Mouse (Mus musculus): ENCODE data around the gene Trdmt1. TPM values are rescaled to one million over a fixed set of nuclear protein-coding genes. Genes with fewer than 3 reads are reported as not detected.

The Trdmt1 gene
- polyA plus RNA-seq, 3 experiments from 2014 or later: 14.5 to 17.6 (median 15.4) TPM

DNA sequence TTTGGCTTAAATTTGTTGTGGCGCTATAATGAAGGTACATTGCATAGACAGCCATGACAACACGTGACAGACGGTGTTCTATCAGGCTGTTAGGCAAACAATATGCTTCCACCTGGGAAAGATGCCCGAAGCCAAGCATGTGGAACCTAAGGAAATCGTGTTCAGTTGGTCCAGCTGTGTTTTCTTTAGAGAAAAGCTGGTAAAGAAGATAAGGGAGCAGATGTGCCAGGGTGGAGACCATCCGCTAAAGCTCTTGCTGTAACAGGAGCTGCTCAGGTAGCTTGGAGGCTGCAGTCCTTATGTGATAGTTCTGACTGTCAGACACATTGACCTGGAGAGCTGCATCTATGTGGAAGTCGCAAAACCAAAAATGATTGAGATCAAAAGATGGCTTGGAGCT is 45.3 kb downstream of the Trdmt1 start:
- ATAC-seq: no peak

DNA sequence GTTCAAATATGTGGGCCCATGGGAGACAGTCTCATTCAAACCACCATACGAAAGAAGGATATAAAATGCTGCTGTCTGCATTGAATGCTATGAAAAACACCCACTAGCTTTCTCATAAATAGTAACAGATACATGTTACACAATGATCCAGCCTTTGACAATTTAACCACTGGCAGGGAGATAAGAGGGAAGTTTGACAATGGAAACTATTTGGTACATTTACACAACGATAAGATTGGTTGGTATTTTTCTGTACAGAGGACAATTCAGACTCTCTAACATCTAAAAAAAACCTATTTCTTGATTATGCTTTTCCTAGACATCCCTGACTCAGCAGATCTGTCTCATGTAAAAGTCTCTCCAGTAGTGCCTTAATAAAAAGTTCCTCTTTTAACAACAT is 48.4 kb downstream of the Trdmt1 start:
- ATAC-seq: no peak

DNA sequence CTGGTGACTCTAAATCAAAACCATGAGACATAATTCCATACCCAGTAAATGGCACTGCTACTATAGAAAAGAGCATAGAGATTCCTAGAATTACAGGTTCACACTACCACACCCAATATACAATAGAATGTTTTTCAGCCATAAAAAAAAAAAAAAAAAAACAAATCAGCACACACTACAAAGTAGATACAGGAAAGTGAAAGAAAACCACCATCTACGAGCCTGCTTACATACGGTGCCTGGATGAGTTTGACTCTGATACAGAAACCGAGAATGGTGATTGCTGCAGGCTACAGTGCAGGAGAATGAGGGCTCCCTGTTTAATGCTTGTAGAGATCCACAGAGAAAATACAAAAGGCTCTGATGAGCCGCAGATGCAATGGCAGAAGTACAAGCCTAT is 51.5 kb downstream of the Trdmt1 start:
- peak; percentile 79 for ATAC-seq

DNA sequence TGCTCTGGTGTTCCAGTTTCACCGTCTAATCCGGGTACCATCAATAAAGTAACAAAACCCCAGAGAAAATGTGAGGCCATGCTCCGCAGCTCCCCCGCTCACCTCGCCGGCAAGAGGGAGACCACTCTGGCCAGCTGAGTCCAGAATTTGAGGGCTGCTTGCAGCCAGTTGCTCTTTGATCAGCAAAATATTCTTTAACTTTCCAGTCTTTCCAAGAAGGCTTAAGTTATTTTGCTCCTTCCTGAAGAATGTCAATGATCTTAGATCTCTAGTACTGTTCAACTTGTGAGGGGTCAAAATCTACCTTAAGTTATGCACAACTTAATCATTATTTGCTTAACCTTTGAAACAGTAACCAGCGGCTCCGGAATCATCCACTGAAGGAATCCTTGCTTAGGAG is 52.7 kb downstream of the Trdmt1 start, which contains the start of gene Cubn:
Cubn (minus strand) TSS at position 80 of the 400 bp plus-strand sequence.
- ATAC-seq: no peak

DNA sequence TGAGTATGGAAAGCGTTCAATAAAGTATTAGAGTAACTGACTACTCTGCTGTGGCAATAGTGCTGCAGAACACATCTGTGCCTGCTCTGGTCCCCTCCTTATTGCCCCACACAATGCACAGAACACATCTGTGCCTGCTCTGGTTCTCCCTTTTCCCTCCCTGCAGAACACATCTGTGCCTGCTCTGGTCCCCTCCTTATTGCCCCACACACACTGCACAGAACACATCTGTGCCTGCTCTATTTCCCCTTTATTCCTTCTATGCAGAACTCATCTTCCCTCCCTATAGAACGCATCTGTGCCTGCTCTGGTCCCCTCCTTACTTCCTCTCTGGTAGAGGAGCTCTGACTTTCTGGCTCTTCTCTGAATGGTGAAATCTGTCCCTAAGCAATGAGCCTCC is 54.0 kb downstream of the Trdmt1 start:
- no peak for ATAC-seq

DNA sequence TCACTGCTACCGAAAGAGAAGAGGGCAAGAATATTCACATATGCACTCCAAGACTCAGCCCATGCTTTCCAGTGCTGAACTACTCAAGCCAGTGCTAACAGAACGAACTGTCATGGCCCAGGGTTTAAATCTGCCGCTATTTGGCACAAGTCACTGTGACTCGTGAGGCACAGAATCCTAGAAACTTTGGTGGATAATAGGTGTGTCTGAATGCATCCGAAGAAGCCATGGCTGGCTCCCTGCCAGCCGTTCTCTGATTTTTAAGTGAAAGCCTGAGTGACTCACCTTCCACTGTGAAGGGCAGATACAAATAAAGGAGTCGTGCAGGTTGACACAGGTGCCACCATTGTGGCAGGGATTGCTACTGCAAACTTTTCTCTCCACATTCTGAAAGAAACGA is 58.0 kb downstream of the Trdmt1 start:
- ATAC-seq: no peak

DNA sequence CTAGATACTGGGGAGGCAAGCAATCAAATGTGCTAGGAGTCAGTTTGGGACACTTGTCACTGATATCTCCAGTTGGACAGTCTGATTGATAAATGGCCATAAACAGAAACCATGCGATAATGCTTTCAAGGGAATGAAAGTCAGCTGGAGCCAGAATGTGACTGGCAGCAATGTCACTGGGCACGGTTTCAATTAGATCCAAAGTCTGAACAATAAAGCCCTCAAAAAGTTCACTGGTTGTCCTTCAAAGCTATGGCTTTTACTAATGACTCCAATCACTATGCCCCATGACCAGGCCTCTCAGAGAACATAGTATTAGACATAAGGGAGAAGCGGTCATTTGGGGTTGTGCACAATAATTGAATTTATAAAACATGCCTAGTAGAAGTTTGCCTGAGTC is 59.9 kb downstream of the Trdmt1 start:
- no peak for ATAC-seq

DNA sequence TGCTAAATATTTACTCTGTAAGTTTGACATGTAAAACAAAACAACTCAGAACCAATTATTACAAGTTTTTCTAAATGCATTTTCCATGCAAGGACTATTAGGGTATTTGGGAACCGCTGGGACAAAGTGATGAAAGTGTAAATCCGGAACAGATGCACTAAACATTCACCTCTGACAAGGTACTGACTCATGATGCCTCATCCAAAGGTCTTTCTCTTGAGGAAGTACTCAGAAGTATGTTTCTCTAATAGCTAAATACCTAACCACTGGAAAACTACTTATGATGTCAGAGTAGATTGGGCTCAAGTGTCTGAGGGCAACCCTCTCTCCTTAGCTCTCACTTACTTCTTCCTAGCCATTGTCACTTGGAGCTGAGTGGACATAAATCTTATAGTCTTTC is 63.7 kb downstream of the Trdmt1 start:
- no peak for ATAC-seq

DNA sequence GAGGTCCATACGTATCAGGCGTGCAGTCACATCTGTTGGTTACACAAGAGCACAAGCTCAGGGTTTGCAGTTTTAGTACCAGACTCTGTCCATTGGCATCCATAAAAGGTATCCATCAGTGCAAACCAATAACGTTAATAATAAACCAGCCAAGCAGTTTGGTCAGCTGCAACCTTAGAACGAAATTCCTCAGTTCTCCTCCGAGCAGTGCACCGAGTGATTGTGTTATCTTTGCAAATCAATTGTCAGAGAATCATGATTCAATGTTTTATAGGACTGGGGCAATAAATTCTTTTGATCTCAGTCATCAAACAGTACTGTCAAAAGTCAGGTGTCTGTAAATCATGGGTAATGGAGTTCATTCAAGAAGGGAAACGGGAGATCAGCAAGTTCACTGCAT is 65.3 kb downstream of the Trdmt1 start:
- ATAC-seq: no peak

DNA sequence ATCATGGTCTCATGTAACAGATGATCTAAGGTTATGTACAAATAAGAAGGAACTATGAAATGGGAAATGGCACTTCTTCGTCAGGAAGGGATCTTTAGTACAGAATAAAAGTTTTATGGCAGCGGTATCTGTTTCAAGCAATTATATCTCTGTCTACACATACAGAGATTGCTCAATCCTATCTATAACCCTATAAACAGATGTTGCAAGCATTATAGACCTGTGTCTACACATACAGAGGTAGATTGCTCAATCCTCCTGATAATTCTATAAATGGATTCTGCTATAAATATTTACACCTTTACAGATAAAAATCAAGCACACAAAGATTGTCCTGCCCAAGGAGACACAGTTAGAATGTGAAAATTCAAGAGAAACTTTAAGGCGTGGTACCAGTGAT is 74.4 kb downstream of the Trdmt1 start:
- ATAC-seq: no peak

DNA sequence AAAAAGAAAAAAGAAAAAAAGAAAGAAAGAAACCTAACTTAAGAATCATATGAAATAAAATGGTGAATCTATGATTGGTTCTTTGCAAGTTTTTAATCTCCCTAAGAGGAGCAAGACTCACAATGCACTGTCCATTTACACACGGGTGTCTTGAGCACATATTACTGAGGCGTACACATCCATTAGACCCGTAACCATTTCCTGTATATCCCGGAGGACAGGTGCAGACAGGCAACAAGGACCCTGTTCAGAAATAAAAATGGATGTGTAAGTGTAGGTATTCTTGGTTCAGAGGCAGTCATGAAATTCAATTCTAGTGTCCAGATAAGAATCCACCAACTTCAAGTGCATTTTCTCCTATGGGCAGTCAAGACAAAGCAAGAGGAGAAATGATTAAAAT is 74.8 kb downstream of the Trdmt1 start:
- ATAC-seq: no peak

DNA sequence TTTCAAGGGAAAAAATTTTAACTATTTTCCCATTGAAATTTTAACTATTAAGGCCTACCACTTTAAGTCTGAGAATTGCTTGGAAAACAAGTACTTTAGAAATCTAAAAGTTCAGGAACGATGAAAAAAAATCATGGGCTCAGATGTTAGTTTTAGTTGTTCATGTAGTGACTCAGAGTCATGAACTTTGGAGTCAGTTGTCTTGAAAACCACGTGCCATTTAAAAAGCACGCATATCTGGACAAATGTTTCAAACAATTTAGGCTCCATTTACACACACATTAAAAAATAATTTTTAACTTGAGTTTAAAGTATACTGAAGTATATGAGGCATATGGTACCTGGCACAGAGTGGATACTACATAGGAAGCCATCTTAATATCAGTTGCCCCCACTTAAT is 77.8 kb downstream of the Trdmt1 start:
- ATAC-seq: no peak

Other genes with a start within 250 kb of the Trdmt1 start
- under 1 TPM in 1 of 3 experiments, not detected in 2; 0.11 TPM for gene Cubn, start 52.9 kb downstream of the Trdmt1 start, polyA plus RNA-seq (2017; shearing (Covaris generic))
- gene Vim, start 29.3 kb upstream of the Trdmt1 start, polyA plus RNA-seq (2017; shearing (Covaris generic)): 100 to 1,000 TPM; 319 to 903 (median 331) TPM
- gene St8sia6, start 249.4 kb upstream of the Trdmt1 start, polyA plus RNA-seq (2017; shearing (Covaris generic)): 10 to 100 TPM in 2 of 3 experiments, under 1 TPM in 1; 0.88 to 17.6 (median 14.3) TPM